Mouse (Mus musculus) intestine, embryonic 15.5 days (tissue): Measurements from ENCODE around the gene Susd6. TPM values are rescaled to one million over a fixed set of nuclear protein-coding genes. Genes with fewer than 3 reads are reported as not detected.
"Not testable (repeated sequence)": the region's sequence is repeated elsewhere in the genome, so short reads cannot be mapped to it uniquely, and the experiment has no call there.

Experiments
- ATAC-seq: fragments of 200-750 bp; cut with Nextera tagmentation; 2 replicates; pipeline ENCODE4 v1.8.0; 2017; ENCODE audit warnings: moderate TSS enrichment, moderate library complexity
- H3K27ac ChIP-seq: fragments of 300-500 bp; sonication (generic); 2 replicates; pipeline ENCODE4 v1.5.1; 2015; ENCODE audit warnings: mild to moderate bottlenecking, inconsistent platforms
- H3K27me3 ChIP-seq: fragments of 300-500 bp; sonication (generic); replicated peaks from 2 replicates; pipeline ENCODE4 v1.6.1; 2015; ENCODE audit warnings: inconsistent platforms
- H3K36me3 ChIP-seq: fragments of 300-500 bp; sonication (generic); 2 replicates; pipeline ENCODE4 v1.6.1; 2015; ENCODE audit warnings: inconsistent platforms
- H3K4me1 ChIP-seq: fragments of 300-500 bp; sonication (generic); replicated peaks from 2 replicates; pipeline ENCODE4 v1.6.1; 2015; ENCODE audit warnings: inconsistent platforms
- H3K4me2 ChIP-seq: fragments of 300-500 bp; sonication (generic); replicated peaks from 2 replicates; pipeline ENCODE4 v1.6.1; 2015; ENCODE audit warnings: mild to moderate bottlenecking, inconsistent platforms
- H3K4me3 ChIP-seq: fragments of 300-500 bp; sonication (generic); replicated peaks from 2 replicates; pipeline ENCODE4 v1.5.1; 2015; ENCODE audit warnings: inconsistent platforms
- H3K9ac ChIP-seq: fragments of 300-500 bp; sonication (generic); 2 replicates; pipeline ENCODE4 v1.6.1; 2015; ENCODE audit warnings: inconsistent platforms
- H3K9me3 ChIP-seq: fragments of 300-500 bp; sonication (generic); 2 replicates; pipeline ENCODE4 v1.6.1; 2016; ENCODE audit warnings: inconsistent platforms
- WGBS: fragments of 180-500 bp; shearing (Covaris S2); methylation state at CpG from one replicate; pipeline ENCODE4 v1.1.7; 2015; 5-methylcytosine and 5-hydroxymethylcytosine counted together
- polyA plus RNA-seq: library from polyadenylated mRNA; unstranded; fragments of >200 nt; fragmentation: Nextera tagmentation; extraction: Ambion mirVana; gene quantifications from 2 replicates; pipeline ENCODE4 v1.2.1, GENCODE M21; 2015

Gene Susd6
- polyA plus RNA-seq, 1 experiment from 2014 or later, result 18.7 TPM

DNA sequence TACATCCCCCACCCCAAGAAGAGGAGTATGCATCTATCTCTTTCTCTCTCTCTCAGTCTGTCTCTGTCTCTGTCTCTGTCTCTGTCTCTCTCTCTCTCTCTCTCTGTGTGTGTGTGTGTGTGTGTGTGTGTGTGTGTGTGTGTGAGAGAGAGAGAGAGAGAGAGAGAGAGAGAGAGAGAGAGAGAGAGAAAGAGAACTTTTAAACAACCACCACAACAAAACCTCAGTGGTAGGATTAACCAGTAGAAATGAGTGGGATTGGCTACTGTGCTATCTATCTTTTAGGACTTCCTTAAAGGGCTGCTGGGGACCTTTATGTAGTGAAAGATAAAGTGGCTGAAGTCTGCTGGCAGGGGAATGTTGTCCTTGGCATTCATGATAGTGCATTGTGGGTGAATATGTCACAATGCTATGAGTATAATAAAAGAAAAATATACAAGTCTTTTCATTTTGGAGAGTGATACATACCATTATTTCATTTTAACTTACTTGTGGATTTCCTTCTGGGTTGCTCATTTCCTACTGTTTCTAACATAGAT, 27.5 kb downstream of the Susd6 start:
- H3K4me3 ChIP-seq, result no peak overlapping the region
- H3K27ac ChIP-seq, result no peak overlapping the region
- no peaks in the 10 kb centered on the region for H3K27me3 ChIP-seq
- no peak overlapping the region for H3K4me2 ChIP-seq
- H3K9ac ChIP-seq, result no peak overlapping the region
- H3K36me3 ChIP-seq, result no peaks in the 10 kb centered on the region
- no peak for ATAC-seq
- peaks cover 26% of the 10 kb centered on the region for H3K4me1 ChIP-seq
- no peaks in the 10 kb centered on the region for H3K9me3 ChIP-seq

DNA sequence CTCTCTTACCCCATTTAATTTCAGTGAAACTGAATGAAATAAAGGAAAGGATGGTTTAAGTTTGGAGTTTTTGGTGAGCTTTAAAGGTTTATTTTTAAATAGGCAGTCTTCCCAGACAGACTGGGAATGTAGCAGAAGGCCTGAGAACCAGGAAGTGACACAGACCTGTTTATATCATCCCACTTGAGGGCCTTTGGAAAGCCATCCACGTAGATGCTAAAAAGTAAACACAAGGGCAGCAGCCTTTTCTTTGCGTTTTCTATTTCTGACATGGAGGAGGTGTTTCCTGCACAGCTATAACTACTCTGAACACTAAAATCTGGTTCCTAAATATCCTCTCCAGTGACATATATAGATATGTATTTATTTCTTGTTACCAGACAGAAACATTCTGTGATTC, 28.7 kb downstream of the Susd6 start:
- not testable (repeated sequence) for H3K9ac ChIP-seq, H3K36me3 ChIP-seq, H3K27me3 ChIP-seq, ATAC-seq, H3K4me2 ChIP-seq, H3K9me3 ChIP-seq, H3K4me3 ChIP-seq
- H3K4me1 ChIP-seq, result peaks cover 31% of the 10 kb centered on the region
- 16% methylated on average over 2 of the region's 2 CpGs for WGBS
- H3K27ac ChIP-seq, result peak overlapping the region; percentile 64; the same call in 1 of the 2 replicates

DNA sequence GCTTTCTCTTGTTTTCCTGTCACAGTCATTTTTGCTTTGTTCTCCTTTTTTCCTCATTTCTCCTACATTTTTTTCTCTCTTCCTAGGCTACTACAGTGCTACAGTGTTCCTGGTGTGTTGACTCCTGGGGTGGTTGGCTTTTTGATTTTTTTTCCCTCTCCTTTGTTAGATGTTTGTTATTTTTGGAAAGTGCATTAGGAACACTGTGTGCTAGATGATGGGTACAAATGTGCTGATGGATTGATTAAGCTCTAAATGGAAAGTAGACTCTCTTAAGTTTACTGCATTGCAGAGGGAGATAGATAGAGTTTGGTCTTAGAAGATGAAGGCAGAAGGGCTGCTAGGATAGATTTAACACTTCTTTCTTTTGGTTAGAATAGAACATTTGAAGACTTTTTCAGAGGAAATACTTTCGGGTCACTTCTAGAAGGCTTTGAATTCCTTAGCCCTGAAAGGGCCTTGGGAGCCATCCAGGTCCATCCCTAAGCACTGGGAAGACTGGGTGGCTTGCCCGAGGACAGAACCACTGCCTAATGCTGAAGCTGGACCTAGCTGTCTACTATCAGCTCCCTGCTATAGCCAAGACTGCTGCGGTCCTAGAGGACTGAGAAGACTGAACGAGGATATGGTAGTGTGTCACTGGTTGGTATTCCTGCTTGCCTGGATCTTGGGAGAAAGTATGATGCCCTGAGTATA, 31.1 kb downstream of the Susd6 start:
- Histone ChIP-seq H3K9me3 (no peaks in the 10 kb centered on the region), H3K36me3 (no peaks in the 10 kb centered on the region), H3K4me2 (no peak overlapping the region), H3K27me3 (no peaks in the 10 kb centered on the region), H3K4me1 (peaks cover 32% of the 10 kb centered on the region), H3K4me3 (no peak overlapping the region), H3K9ac (no peak overlapping the region), H3K27ac (no peak overlapping the region)
- no peak for ATAC-seq
- WGBS, result 82% methylated on average over 4 of the region's 4 CpGs

DNA sequence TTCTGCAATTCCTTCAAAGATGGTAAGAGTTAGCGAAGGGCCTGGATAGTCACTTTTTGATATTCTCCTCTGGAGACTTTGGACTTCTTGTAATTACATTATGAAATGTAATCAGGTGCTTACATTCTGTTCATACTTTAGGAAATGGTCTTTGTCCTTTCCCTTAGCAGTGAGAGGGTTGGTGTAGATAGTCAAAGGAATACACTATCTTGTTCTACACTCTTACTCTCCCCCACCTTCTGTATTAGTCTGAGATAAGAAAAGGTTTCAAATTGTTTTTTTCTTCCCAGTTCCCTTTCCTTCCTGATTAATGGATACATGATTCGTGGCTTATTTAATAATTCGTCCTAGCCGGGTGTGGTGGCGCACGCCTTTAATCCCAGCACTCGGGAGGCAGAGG, 32.2 kb downstream of the Susd6 start:
- no peak overlapping the region for H3K9ac ChIP-seq
- peaks cover 34% of the 10 kb centered on the region for H3K4me1 ChIP-seq
- WGBS, result 87% methylated on average over 7 of the region's 7 CpGs
- 0 out of 2 replicates have a peak, but pooled peaks have one; percentile 27 for ATAC-seq
- no peaks in the 10 kb centered on the region for H3K36me3 ChIP-seq
- no peak overlapping the region for H3K27ac ChIP-seq
- H3K4me3 ChIP-seq, result no peak overlapping the region
- H3K27me3 ChIP-seq, result no peaks in the 10 kb centered on the region
- H3K9me3 ChIP-seq, result no peaks in the 10 kb centered on the region
- no peak overlapping the region for H3K4me2 ChIP-seq

DNA sequence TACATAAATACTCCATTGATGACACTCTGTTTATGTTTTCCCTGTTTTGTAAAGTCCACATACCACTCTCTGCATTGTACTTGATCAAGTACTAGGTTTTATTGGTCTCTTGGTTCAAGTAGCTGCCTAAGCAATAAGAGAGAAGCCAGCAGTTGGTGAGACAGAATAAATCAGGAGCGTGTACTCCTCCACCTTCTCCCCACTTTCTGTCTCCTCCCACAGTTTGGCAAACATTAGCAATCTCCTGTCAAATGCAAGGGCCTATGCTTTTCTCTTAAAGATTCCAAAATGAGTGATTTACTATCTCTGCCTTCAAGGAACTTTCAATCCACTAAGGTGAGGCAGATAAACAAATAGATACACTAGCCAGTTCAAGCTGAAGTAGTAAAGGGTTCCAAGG, 33.9 kb downstream of the Susd6 start:
- Histone ChIP-seq H3K4me2 (no peak overlapping the region), H3K9ac (no peak overlapping the region), H3K4me3 (no peak overlapping the region), H3K27ac (no peak overlapping the region), H3K27me3 (no peaks in the 10 kb centered on the region), H3K36me3 (no peaks in the 10 kb centered on the region), H3K9me3 (no peaks in the 10 kb centered on the region), H3K4me1 (peaks cover 38% of the 10 kb centered on the region)
- 32% methylated on average over 1 of the region's 1 CpGs for WGBS
- no peak for ATAC-seq

DNA sequence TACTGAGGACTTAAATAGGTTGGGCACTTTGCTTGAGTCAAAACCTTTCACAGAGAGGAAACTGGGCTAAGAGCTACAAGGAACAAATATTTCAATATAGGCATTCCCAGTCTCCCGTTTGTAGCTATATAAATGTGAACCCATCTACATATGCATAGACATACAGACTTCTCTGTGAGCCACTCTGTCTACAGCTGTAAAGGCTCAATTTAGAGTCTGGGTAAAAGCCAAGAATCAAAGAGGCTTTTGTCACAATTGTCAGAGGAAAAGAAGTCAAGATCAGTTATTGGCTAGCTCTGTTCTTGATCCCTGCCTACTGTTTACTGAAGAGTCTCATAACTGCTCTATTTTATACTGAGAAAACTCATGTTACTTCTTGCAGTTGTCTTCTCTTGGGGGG, 36.1 kb downstream of the Susd6 start:
- Histone ChIP-seq H3K4me1 (peaks cover 37% of the 10 kb centered on the region), H3K9ac (no peak overlapping the region), H3K4me2 (no peak overlapping the region), H3K9me3 (no peaks in the 10 kb centered on the region), H3K27ac (no peak overlapping the region), H3K27me3 (no peaks in the 10 kb centered on the region), H3K36me3 (no peaks in the 10 kb centered on the region), H3K4me3 (no peak overlapping the region)
- ATAC-seq, result peak; percentile 30; the same call in 1 of the 2 replicates
- WGBS, result 25% methylated on average over 1 of the region's 1 CpGs

DNA sequence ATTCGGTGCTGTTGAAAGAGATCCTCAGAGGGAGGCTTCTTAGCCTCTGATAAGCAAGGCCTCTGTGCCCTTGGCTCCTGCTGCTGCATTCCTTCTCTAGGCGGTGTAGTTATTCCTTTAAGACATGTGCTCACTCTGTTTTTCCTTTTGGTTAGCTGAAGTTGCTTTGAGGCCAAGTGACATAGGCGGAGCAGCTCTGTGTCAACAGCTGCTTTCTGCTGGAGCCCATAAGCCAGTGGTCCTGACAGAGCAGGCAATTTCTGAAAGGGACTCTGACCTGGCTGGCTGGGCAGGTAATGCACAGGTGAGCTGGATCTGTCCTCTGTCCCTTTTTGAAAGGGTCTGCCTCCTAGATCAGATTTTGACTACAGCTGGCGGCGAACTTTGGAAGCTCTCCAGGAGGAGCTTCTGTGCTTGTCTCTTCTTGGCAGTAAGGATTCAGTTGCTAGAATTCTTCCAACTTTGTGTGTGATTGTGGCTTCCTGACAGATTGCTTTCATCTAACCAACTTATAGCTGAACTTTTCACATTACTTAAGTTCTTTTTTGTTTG, 37.2 kb downstream of the Susd6 start:
- Histone ChIP-seq H3K36me3 (no peaks in the 10 kb centered on the region), H3K4me3 (no peak overlapping the region), H3K4me1 (peaks cover 37% of the 10 kb centered on the region), H3K9ac (no peak overlapping the region), H3K4me2 (peak overlapping the region; percentile 37), H3K9me3 (no peaks in the 10 kb centered on the region), H3K27ac (peak overlapping the region; percentile 58), H3K27me3 (no peaks in the 10 kb centered on the region)
- 37% methylated on average over 5 of the region's 5 CpGs for WGBS
- peak; percentile 77 for ATAC-seq

DNA sequence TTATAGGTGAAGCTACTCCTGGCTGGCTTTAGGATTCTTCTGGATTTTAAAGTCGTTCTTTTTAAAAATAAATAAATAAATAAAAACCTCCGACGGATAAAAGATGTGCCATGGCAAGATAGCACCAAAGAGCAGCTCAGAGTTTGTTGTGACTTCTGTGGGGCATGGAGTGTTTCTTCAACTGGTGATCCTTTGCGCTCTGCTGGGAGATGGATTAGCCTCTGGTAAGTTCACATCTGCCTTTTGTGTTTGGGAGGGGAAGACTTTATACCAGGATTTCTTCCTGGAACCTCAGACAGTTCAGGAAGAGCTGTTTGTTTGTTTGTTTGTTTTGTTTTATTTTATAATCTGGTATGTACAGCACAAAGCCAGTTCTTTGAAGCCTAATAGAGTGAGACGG, 37.7 kb downstream of the Susd6 start:
- Histone ChIP-seq H3K27ac (no peak overlapping the region), H3K4me1 (peaks cover 37% of the 10 kb centered on the region), H3K9me3 (no peaks in the 10 kb centered on the region), H3K9ac (no peak overlapping the region), H3K4me2 (no peak overlapping the region), H3K27me3 (no peaks in the 10 kb centered on the region), H3K4me3 (no peak overlapping the region), H3K36me3 (no peaks in the 10 kb centered on the region)
- WGBS, result 65% methylated on average over 5 of the region's 5 CpGs
- ATAC-seq, result no peak

- H3K27ac ChIP-seq, result no peak overlapping the region
- H3K36me3 ChIP-seq, result no peaks in the 10 kb centered on the region
- H3K27me3 ChIP-seq, result no peaks in the 10 kb centered on the region
- no peak overlapping the region for H3K4me3 ChIP-seq
- no peaks in the 10 kb centered on the region for H3K9me3 ChIP-seq
- ATAC-seq, result no peak
- peaks cover 33% of the 10 kb centered on the region for H3K4me1 ChIP-seq
- 95% methylated on average over 2 of the region's 2 CpGs for WGBS
- H3K4me2 ChIP-seq, result no peak overlapping the region
- no peak overlapping the region for H3K9ac ChIP-seq
Measured at GRCm38 (mm10) chr12:80828951-80829350, 38.6 kb downstream of the Susd6 start.

GRCm38 (mm10) chr12:80830211-80830610, 39.9 kb downstream of the Susd6 start:
- no peak overlapping the region for H3K4me2 ChIP-seq
- H3K4me1 ChIP-seq, result peaks cover 30% of the 10 kb centered on the region
- H3K4me3 ChIP-seq, result no peak overlapping the region
- no peaks in the 10 kb centered on the region for H3K27me3 ChIP-seq
- H3K36me3 ChIP-seq, result no peaks in the 10 kb centered on the region
- WGBS, result 68% methylated on average over 2 of the region's 2 CpGs
- no peak overlapping the region for H3K9ac ChIP-seq
- ATAC-seq, result no peak
- H3K9me3 ChIP-seq, result no peaks in the 10 kb centered on the region
- H3K27ac ChIP-seq, result no peak overlapping the region

GRCm38 (mm10) chr12:80830820-80831219, 40.5 kb downstream of the Susd6 start:
- peaks cover 30% of the 10 kb centered on the region for H3K4me1 ChIP-seq
- no peak overlapping the region for H3K4me2 ChIP-seq
- H3K27me3 ChIP-seq, result no peaks in the 10 kb centered on the region
- no peak overlapping the region for H3K27ac ChIP-seq
- H3K9me3 ChIP-seq, result no peaks in the 10 kb centered on the region
- ATAC-seq, result no peak
- no peak overlapping the region for H3K9ac ChIP-seq
- 61% methylated on average over 2 of the region's 2 CpGs for WGBS
- no peaks in the 10 kb centered on the region for H3K36me3 ChIP-seq
- no peak overlapping the region for H3K4me3 ChIP-seq

DNA sequence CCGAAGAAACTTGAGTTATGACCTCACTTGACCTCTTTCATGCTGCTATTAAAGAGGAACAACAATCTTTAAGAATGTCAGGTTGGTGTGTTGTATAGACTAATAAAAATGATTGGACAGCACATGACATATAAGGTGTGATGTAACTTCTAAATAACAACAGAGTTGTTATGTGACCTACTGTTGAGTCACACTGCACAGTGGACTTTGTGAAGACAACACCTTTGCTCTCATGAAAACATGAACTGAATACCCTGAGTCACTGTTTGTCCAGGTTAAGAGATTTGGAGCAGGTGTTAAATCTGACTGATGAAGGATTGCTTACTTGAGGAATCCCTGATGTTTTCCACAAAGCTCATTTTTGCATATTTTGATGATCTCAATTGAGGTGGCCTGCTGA, 42.0 kb downstream of the Susd6 start:
- H3K9me3 ChIP-seq, result no peaks in the 10 kb centered on the region
- H3K4me1 ChIP-seq, result peaks cover 17% of the 10 kb centered on the region
- H3K36me3 ChIP-seq, result no peaks in the 10 kb centered on the region
- WGBS, result 60% methylated on average over 1 of the region's 1 CpGs
- no peak overlapping the region for H3K9ac ChIP-seq
- H3K27me3 ChIP-seq, result no peaks in the 10 kb centered on the region
- no peak overlapping the region for H3K27ac ChIP-seq
- ATAC-seq, result no peak
- H3K4me2 ChIP-seq, result no peak overlapping the region
- no peak overlapping the region for H3K4me3 ChIP-seq

DNA sequence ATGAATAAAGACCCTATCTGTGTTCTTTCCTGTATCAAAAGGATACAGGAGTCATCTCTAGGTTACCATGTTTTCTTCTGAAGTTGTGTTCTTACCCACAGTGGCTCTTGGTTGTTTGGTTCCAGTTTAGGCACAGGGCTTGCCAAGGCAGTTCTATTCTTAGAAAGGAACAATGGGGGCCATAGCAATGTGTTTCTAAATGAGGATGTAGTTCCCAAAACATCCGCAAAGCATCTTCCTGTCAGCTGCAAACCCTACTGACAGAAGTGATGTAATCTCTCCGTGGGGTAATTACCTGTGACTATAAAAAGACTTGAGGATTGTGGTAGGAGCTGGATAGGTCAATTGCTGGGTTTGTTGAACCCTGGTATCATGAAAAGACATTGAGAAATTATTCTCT, 43.2 kb downstream of the Susd6 start:
- Histone ChIP-seq H3K36me3 (no peaks in the 10 kb centered on the region), H3K4me3 (no peak overlapping the region), H3K4me1 (peaks cover 15% of the 10 kb centered on the region; the same call in 1 of the 2 replicates), H3K27me3 (no peaks in the 10 kb centered on the region), H3K27ac (no peak overlapping the region), H3K4me2 (no peak overlapping the region), H3K9me3 (no peaks in the 10 kb centered on the region), H3K9ac (no peak overlapping the region)
- WGBS, result 42% methylated on average over 2 of the region's 2 CpGs
- ATAC-seq, result no peak
